Mouse (Mus musculus) embryonic fibroblast, embryonic 13.5 days (primary cell): Measurements from ENCODE around the gene Fbh1. TPM values are rescaled to one million over a fixed set of nuclear protein-coding genes. Genes with fewer than 3 reads are reported as not detected.

Experiments used
- H3K27ac ChIP-seq: 2 replicates; pipeline ENCODE4 v1.5.1; 2012; ENCODE audit warnings: low read length, control low read depth, inconsistent platforms; ENCODE audit not compliant: insufficient read depth
- H3K4me1 ChIP-seq: 2 replicates; pipeline ENCODE4 v1.6.1; 2011; ENCODE audit warnings: low read length; ENCODE audit not compliant: control insufficient read depth, insufficient read depth
- H3K4me3 ChIP-seq: 2 replicates; pipeline ENCODE4 v1.5.1; 2011; ENCODE audit warnings: mild to moderate bottlenecking, control low read depth, low read length; ENCODE audit not compliant: insufficient read depth
- CTCF ChIP-seq: IDR thresholded peaks from 2 replicates; pipeline ENCODE4 v1.5.1; 2011; ENCODE audit warnings: mild to moderate bottlenecking, control low read depth, low read length, moderate library complexity, borderline replicate concordance; ENCODE audit not compliant: insufficient read depth
- POLR2A ChIP-seq: IDR thresholded peaks from 2 replicates; pipeline ENCODE4 v1.6.1; 2011; ENCODE audit warnings: low read depth, mild to moderate bottlenecking, control low read depth, low read length, moderate library complexity
- polyA plus RNA-seq: library from polyadenylated mRNA; stranded (reverse); fragments of >200 nt; gene quantifications from 2 replicates; pipeline ENCODE4 v1.2.4, GENCODE M21; 2011; ENCODE audit warnings: low read depth; ENCODE audit not compliant: missing spikeins, insufficient read length

The Fbh1 gene
- polyA plus RNA-seq, 1 experiment = 106 TPM

GRCm38 (mm10) chr2:11705201-11706025 is 72.0 kb downstream of the Fbh1 start, which contains the start of gene Il15ra:
Gene Il15ra (plus strand): TSS chr2:11705290.
- Histone ChIP-seq H3K27ac (peak within 1 kb of the TSS; percentile 14; the same call in 1 of the 2 replicates), H3K4me1 (peaks cover 7% of the 10 kb centered on the region; the same call in 1 of the 2 replicates), H3K4me3 (peak within 1 kb of the TSS; percentile 73)
- TF ChIP-seq POLR2A (0 out of 2 replicates have a peak, but pooled peaks have one; percentile 38), CTCF (no peak)

- H3K4me3 ChIP-seq = no peak overlapping the region
- H3K27ac ChIP-seq = no peak overlapping the region
- TF ChIP-seq CTCF (no peak), POLR2A (no peak)
- H3K4me1 ChIP-seq = no peaks in the 10 kb centered on the region
These were observed 77.5 kb downstream of the Fbh1 start for GRCm38 (mm10) chr2:11699905-11700304.

- TF ChIP-seq CTCF = no peak
- TF ChIP-seq POLR2A = no peak
- Histone ChIP-seq H3K4me1 (no peaks in the 10 kb centered on the region), H3K4me3 (no peak overlapping the region), H3K27ac (no peak overlapping the region)
These were observed 78.4 kb downstream of the Fbh1 start for GRCm38 (mm10) chr2:11698994-11699393.

GRCm38 (mm10) chr2:11695867-11696266 is 81.5 kb downstream of the Fbh1 start:
- TF ChIP-seq POLR2A (no peak), CTCF (no peak)
- Histone ChIP-seq H3K4me3 (no peak overlapping the region), H3K27ac (no peak overlapping the region), H3K4me1 (no peaks in the 10 kb centered on the region)

- no peak overlapping the region for H3K27ac ChIP-seq
- no peak overlapping the region for H3K4me3 ChIP-seq
- no peak for TF ChIP-seq POLR2A
- no peaks in the 10 kb centered on the region for H3K4me1 ChIP-seq
These were observed 83.3 kb downstream of the Fbh1 start for GRCm38 (mm10) chr2:11694104-11694503.

- Histone ChIP-seq H3K27ac (no peak overlapping the region), H3K4me3 (no peak overlapping the region), H3K4me1 (no peaks in the 10 kb centered on the region)
- TF ChIP-seq CTCF (no peak), POLR2A (no peak)
These were observed 84.0 kb downstream of the Fbh1 start for GRCm38 (mm10) chr2:11693352-11693751.

Other genes starting within 250 kb of the Fbh1 start
- 14.8 and 15.2 TPM in 2 replicates for gene Pfkfb3, start 223.5 kb downstream of the Fbh1 start, polyA plus RNA-seq
- gene Rbm17, start 173.4 kb downstream of the Fbh1 start, polyA plus RNA-seq = 161 and 169 TPM in 2 replicates
- gene Gm17490, start 151.3 kb downstream of the Fbh1 start, polyA plus RNA-seq = not detected in 2 replicates
- gene Il2ra, start 134.8 kb downstream of the Fbh1 start, polyA plus RNA-seq = not detected in 2 replicates
- gene Il15ra, start 72.3 kb downstream of the Fbh1 start, polyA plus RNA-seq = 10.6 and 10.9 TPM in 2 replicates
- gene Ankrd16, start 294 bp upstream of the Fbh1 start, polyA plus RNA-seq = 30.4 and 39.2 TPM in 2 replicates